Mouse (Mus musculus): Measurements from ENCODE around the gene Sod1. TPM values are rescaled to one million over a fixed set of nuclear protein-coding genes. Genes with fewer than 3 reads are reported as not detected.

The Sod1 gene
- total and polyA plus RNA-seq, 2 experiments from 2014 or later: 222 to 1,411 TPM

- no peak for ATAC-seq (ENCODE audit: insufficient read depth, low read depth)
- H3K27ac ChIP-seq (ENCODE audit: low read depth): no peak overlapping the region
- WGBS: 78% methylated on average over 5 of the region's 5 CpGs
Observed at GRCm38 (mm10) chr16:90179892-90180291, 40.7 kb upstream of the Sod1 start.

GRCm38 (mm10) chr16:90180975-90181374 is 39.6 kb upstream of the Sod1 start:
- Histone ChIP-seq H3K4me3 (ENCODE audit: low read depth, low read length) (no peak overlapping the region), H3K4me1 (ENCODE audit: control insufficient read depth, insufficient read depth) (no peaks in the 10 kb centered on the region), H3K27me3 (ENCODE audit: control insufficient read depth, insufficient read depth, low read length) (0 out of 2 replicates have a peak, but pooled peaks cover 3% of the 10 kb centered on the region), H3K27ac (ENCODE audit: low read depth) (no peak overlapping the region), H3K4me2 (ENCODE audit: low read depth, low read length) (no peak overlapping the region), H3K9ac (replicated peaks; ENCODE audit: low read depth, low read length) (no peak overlapping the region), H3K9me3 (replicated peaks; ENCODE audit: control insufficient read depth, low read length) (no peaks in the 10 kb centered on the region), H3K36me3 (replicated peaks; ENCODE audit: control insufficient read depth, insufficient read depth, low read length) (no peaks in the 10 kb centered on the region)
- TF ChIP-seq CTCF (IDR thresholded peaks at IDR 0.05; ENCODE audit: low read depth): no peak
- no peak for TF ChIP-seq EP300 (IDR thresholded peaks at IDR 0.05; ENCODE audit: low read depth)
- ATAC-seq (ENCODE audit: insufficient read depth, low read depth) (no peak), DNase-seq (ENCODE audit: low spot score) (no peak)
- WGBS: 71% methylated on average over 6 of the region's 6 CpGs

More at GRCm38 (mm10) chr16:90179892-90180291, 40.7 kb upstream of the Sod1 start:
- TF ChIP-seq EP300 (IDR thresholded peaks at IDR 0.05; ENCODE audit: low read depth): no peak
- no peak for TF ChIP-seq CTCF (IDR thresholded peaks at IDR 0.05; ENCODE audit: low read depth)
- Histone ChIP-seq H3K4me3 (ENCODE audit: low read depth, low read length) (no peak overlapping the region), H3K36me3 (replicated peaks; ENCODE audit: control insufficient read depth, insufficient read depth, low read length) (no peaks in the 10 kb centered on the region), H3K9me3 (replicated peaks; ENCODE audit: control insufficient read depth, low read length) (no peaks in the 10 kb centered on the region), H3K9ac (replicated peaks; ENCODE audit: low read depth, low read length) (no peak overlapping the region), H3K4me1 (ENCODE audit: control insufficient read depth, insufficient read depth) (no peaks in the 10 kb centered on the region), H3K27me3 (ENCODE audit: control insufficient read depth, insufficient read depth, low read length) (no peaks in the 10 kb centered on the region), H3K4me2 (ENCODE audit: low read depth, low read length) (no peak overlapping the region)
- no peak for DNase-seq (ENCODE audit: low spot score)

GRCm38 (mm10) chr16:90181673-90182072 is 38.9 kb upstream of the Sod1 start:
- TF ChIP-seq EP300 (IDR thresholded peaks at IDR 0.05; ENCODE audit: low read depth) (no peak), CTCF (IDR thresholded peaks at IDR 0.05; ENCODE audit: low read depth) (no peak)
- Histone ChIP-seq H3K27ac (ENCODE audit: low read depth) (no peak overlapping the region), H3K27me3 (ENCODE audit: control insufficient read depth, insufficient read depth, low read length) (0 out of 2 replicates have a peak, but pooled peaks cover 3% of the 10 kb centered on the region), H3K4me2 (ENCODE audit: low read depth, low read length) (no peak overlapping the region), H3K4me3 (ENCODE audit: low read depth, low read length) (no peak overlapping the region), H3K36me3 (replicated peaks; ENCODE audit: control insufficient read depth, insufficient read depth, low read length) (no peaks in the 10 kb centered on the region), H3K9me3 (replicated peaks; ENCODE audit: control insufficient read depth, low read length) (no peaks in the 10 kb centered on the region), H3K9ac (replicated peaks; ENCODE audit: low read depth, low read length) (no peak overlapping the region), H3K4me1 (ENCODE audit: control insufficient read depth, insufficient read depth) (no peaks in the 10 kb centered on the region)
- no peak for DNase-seq (ENCODE audit: low spot score)
- no peak for ATAC-seq (ENCODE audit: insufficient read depth, low read depth)
- 78% methylated on average over 8 of the region's 8 CpGs for WGBS

DNA sequence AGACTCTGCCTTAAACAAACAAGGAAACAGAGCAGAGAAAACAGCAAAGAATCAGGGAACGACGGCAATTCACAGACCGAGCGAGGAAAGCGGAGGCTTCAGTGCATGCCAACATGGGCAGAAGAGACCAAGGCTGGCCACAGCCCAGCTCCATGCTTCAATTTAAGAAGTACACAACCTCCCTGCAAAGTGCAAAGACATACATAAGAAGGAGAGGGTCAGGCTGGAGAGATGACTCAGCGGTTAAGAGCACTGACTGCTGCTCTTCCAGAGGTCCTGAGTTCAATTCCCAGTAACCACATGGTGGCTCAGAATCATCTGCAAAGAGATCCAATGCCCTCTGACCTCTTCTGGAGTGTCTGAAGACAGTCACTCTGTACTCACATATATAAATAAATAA is 36.4 kb upstream of the Sod1 start:
- WGBS: 81% methylated on average over 6 of the region's 6 CpGs
- no peak overlapping the region for H3K4me3 ChIP-seq (ENCODE audit: low read depth, low read length)
- ATAC-seq (ENCODE audit: insufficient read depth, low read depth) (no peak), DNase-seq (ENCODE audit: low spot score) (no peak)
- 0 out of 2 replicates have a peak, but pooled peaks cover 3% of the 10 kb centered on the region for H3K27me3 ChIP-seq (ENCODE audit: control insufficient read depth, insufficient read depth, low read length)
- TF ChIP-seq CTCF (IDR thresholded peaks at IDR 0.05; ENCODE audit: low read depth): no peak
- no peak for TF ChIP-seq EP300 (IDR thresholded peaks at IDR 0.05; ENCODE audit: low read depth)
- no peak overlapping the region for H3K27ac ChIP-seq (ENCODE audit: low read depth)
- H3K4me2 ChIP-seq (ENCODE audit: low read depth, low read length): no peak overlapping the region
- no peak overlapping the region for H3K9ac ChIP-seq (replicated peaks; ENCODE audit: low read depth, low read length)
- H3K36me3 ChIP-seq (replicated peaks; ENCODE audit: control insufficient read depth, insufficient read depth, low read length): no peaks in the 10 kb centered on the region
- H3K4me1 ChIP-seq (ENCODE audit: control insufficient read depth, insufficient read depth): no peaks in the 10 kb centered on the region
- H3K9me3 ChIP-seq (replicated peaks; ENCODE audit: control insufficient read depth, low read length): no peaks in the 10 kb centered on the region

GRCm38 (mm10) chr16:90185928-90186588 is 34.5 kb upstream of the Sod1 start:
- no peak overlapping the region for H3K4me2 ChIP-seq (ENCODE audit: low read depth, low read length)
- no peak overlapping the region for H3K4me3 ChIP-seq (ENCODE audit: low read depth, low read length)
- no peak overlapping the region for H3K27ac ChIP-seq (ENCODE audit: low read depth)
- 43% methylated on average over 8 of the region's 8 CpGs for WGBS
- H3K4me1 ChIP-seq (ENCODE audit: control insufficient read depth, insufficient read depth): no peaks in the 10 kb centered on the region
- H3K36me3 ChIP-seq (replicated peaks; ENCODE audit: control insufficient read depth, insufficient read depth, low read length): no peaks in the 10 kb centered on the region
- ATAC-seq (ENCODE audit: insufficient read depth, low read depth) (no peak), DNase-seq (ENCODE audit: low spot score) (peak; percentile 71)
- H3K27me3 ChIP-seq (ENCODE audit: control insufficient read depth, insufficient read depth, low read length): 0 out of 2 replicates have a peak, but pooled peaks cover 3% of the 10 kb centered on the region
- no peaks in the 10 kb centered on the region for H3K9me3 ChIP-seq (replicated peaks; ENCODE audit: control insufficient read depth, low read length)
- TF ChIP-seq CTCF (IDR thresholded peaks at IDR 0.05; ENCODE audit: low read depth): peak; percentile 90
- TF ChIP-seq EP300 (IDR thresholded peaks at IDR 0.05; ENCODE audit: low read depth): no peak
- no peak overlapping the region for H3K9ac ChIP-seq (replicated peaks; ENCODE audit: low read depth, low read length)

DNA sequence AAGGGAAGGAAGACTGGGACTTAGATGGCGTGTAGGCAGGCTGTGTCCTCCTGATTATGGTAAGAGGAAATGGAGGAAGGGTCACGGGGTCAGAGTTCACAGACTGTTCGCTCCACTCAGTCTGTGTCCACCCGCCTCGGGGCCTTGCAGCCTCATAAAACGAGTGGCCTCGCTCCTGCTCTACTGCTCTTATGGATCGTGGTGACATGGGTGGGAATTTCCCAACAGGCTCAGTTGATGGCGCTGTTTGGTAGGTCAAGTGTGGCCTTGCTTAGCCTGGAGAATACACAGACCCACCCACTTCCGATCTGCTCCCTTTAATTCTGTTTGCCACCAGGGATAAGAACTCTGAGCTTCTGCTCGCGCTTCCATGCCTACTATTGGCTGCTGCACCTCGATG is 33.1 kb upstream of the Sod1 start:
- DNase-seq (ENCODE audit: low spot score): peak; percentile 37
- 24% methylated on average over 13 of the region's 13 CpGs for WGBS
- peak; percentile 55 for TF ChIP-seq CTCF (IDR thresholded peaks at IDR 0.05; ENCODE audit: low read depth)
- TF ChIP-seq EP300 (IDR thresholded peaks at IDR 0.05; ENCODE audit: low read depth): no peak
- H3K36me3 ChIP-seq (replicated peaks; ENCODE audit: control insufficient read depth, insufficient read depth, low read length): no peaks in the 10 kb centered on the region
- peak; percentile 71 for ATAC-seq (ENCODE audit: insufficient read depth, low read depth)
- no peak overlapping the region for H3K4me3 ChIP-seq (ENCODE audit: low read depth, low read length)
- no peaks in the 10 kb centered on the region for H3K9me3 ChIP-seq (replicated peaks; ENCODE audit: control insufficient read depth, low read length)
- no peak overlapping the region for H3K27ac ChIP-seq (ENCODE audit: low read depth)
- 0 out of 2 replicates have a peak, but pooled peaks cover 3% of the 10 kb centered on the region for H3K27me3 ChIP-seq (ENCODE audit: control insufficient read depth, insufficient read depth, low read length)
- no peak overlapping the region for H3K9ac ChIP-seq (replicated peaks; ENCODE audit: low read depth, low read length)
- H3K4me1 ChIP-seq (ENCODE audit: control insufficient read depth, insufficient read depth): no peaks in the 10 kb centered on the region
- H3K4me2 ChIP-seq (ENCODE audit: low read depth, low read length): no peak overlapping the region

Data from heart, postnatal 0 days (tissue).